Mouse (Mus musculus): ENCODE results near the gene Inafm1.
"Not testable (repeated sequence)": the region's sequence is repeated elsewhere in the genome, so short reads cannot be mapped to it uniquely, and the experiment has no call there.

Inafm1 gene

DNA sequence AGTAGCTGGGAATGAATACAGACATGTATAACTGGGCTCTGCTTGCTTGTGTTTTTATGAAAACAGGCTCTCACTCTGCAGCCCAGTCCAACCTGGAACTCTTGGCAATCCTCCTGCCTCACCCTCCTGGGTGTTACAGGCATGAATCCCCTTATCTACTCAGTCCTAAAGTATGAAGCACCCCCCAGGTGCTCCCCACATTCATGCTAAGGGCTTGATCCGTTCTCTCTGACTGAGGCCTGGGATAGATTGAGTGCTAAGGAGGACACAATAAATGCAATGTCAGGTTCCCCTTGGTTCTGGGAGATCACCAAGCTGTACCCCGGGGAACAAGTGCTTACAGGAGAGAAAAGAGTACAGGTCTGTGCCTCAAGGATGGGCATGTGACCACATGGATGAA, 24.2 kb upstream of the Inafm1 start:
- no peak for DNase-seq (ENCODE audit: low spot score in 2 of 2)

DNA sequence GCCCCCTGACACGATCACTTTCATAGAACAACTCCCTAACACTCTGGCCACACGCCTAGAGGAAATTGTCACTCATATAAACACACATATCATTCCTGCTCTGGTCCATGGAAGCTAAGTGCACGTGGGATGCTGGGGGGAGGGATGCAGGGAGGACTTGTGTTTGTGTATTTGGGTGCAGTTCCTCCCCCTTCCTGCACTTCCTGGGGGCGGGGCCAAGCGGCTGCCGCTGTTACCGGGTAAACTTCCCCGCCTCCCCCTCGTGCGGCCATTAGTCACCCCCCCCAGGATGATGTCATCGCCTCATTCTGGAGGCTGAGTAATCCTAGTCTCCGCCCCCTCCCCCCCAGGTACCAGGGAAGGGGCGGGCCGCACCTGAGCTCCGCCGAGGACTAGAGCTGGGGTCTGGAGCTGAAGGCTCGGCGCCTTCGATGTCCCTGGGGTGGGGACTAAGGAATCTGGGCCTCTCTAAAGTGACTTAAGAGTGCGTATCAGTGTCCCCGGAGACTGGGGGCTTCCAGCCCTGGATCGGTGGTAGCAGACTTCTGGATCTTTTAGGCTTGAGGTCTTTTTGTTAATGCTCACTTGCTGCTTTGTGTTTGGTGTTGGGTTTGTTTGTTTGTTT, 23.5 kb upstream of the Inafm1 start:
- DNase-seq (ENCODE audit: low spot score in 2 of 2): peak; percentile 65 to 81

DNA sequence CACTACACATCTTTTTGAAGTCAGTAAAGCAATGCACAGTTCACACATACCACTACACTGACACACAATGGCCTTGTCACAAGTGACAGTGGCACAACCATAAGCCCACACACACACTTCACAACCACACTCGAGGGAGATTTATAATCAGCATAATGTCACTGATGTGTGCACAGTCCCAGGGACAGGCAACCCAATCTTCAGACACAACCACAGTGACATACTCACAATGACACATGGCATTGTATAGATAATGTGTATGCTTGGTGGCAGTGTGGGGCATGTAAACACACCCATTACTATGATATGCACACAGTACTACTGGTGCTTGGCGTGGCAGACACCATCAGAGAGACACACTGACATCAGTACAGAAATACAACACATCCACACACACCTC, 22.7 kb upstream of the Inafm1 start:
- DNase-seq (ENCODE audit: low spot score in 2 of 2): no peak

DNA sequence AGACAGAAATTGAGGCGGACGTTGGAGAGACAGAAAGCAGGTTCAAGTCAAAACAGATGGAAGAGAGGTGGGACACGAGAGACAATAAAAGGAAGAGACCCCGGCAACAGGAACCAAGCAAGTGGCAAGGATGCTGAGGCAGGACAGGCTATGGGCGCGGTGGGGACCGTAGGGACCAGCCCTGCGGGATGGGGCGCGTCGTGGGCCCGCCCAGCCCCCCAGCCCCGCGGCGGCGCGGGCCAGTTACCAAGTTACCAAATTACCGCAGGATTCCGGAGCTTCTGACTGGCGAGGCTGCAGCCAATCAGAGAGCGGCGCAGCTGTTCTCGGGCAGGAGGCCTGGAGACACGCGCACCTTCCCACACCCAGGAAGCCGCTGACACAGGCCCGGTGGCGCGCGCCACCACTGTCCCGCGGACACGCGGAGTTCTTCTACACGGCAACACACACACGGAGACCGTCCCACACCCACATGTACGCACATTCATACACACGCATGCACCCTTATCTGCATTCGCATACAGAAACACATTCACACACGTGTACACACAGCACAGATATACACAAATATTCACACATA, 22.0 kb upstream of the Inafm1 start:
- DNase-seq (ENCODE audit: low spot score in 2 of 2): peak; percentile 66 to 70

DNA sequence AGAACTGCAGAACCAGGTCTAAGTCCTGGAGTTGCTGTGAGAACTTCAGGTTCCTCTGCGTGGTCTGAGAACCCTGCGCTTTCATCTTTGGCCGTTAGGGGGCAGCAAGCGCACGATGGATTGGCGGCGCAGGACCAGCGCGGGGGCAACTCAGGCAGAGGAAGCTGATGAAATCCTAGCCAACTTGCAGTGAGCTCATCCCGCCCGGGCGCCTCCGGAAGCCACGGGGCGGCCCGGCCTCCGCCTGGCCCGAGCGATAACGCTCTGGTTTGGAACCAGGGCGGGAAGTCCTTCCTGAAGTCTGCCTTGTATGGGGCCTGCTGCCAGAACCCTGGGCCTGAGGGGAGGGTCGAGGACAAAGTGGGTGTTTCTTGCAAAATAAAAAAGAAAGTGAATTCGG, 21.4 kb upstream of the Inafm1 start:
- DNase-seq (ENCODE audit: low spot score in 2 of 2): peak; percentile 95 to 96

DNA sequence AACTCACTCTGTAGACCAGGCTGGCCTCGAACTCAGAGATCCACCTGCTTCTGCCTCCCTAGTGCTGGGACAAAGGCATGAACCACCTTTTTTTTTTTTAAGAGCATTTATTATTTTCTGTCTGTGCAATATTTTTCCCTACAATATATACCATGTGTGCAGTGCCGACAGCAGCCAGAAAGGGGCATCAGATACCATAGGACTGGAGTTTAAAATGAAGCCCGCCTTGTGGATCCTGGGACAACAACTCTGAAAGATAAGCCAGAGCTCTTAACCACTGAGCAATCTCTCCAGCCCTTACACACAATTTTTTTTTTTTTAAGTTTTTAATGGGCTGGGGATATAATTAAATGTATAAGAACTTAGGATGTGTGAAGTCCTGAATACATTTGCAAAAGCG, 20.9 kb upstream of the Inafm1 start:
- DNase-seq (ENCODE audit: low spot score in 2 of 2): peak in 1 of 2 experiments; percentile 53

DNA sequence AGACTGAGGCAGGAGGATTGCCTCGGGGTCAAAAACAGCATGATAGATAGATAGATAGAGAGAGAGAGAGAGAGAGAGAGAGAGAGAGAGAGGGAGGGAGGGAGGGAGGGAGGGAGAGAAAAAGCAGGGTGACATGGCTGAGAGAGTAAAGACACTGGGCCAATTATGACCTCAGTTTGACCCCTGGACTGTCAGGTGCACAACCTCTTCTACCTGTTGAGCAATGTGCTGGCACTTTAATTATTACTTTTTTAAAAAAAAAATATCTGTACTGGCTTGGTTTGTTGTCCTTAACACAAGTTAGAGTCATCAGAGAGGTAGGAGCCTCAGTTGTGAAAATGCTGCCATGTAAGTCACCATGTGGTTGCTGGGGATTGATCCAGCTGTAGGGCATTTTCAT, 14.4 kb upstream of the Inafm1 start:
- no peak for DNase-seq (ENCODE audit: low spot score in 2 of 2)

DNA sequence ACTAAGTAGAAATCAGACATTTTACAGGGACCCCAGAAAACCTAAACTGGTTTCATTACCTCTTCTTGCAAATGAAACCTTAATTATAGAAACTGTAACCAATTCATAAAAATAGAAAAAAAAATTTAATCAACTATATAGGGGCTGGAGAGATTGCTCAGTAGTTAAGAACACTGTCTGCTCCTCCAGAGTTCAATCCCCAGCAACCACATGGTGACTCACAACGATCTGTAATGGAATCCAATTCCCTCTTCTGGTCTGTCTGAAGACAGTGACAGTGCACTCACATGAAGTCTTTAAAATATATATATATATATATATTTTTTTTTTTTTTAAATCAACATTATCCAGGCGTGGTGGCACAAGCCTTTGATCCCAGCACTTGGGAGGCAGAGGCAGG, 13.6 kb upstream of the Inafm1 start:
- DNase-seq (ENCODE audit: low spot score in 2 of 2): no peak

DNA sequence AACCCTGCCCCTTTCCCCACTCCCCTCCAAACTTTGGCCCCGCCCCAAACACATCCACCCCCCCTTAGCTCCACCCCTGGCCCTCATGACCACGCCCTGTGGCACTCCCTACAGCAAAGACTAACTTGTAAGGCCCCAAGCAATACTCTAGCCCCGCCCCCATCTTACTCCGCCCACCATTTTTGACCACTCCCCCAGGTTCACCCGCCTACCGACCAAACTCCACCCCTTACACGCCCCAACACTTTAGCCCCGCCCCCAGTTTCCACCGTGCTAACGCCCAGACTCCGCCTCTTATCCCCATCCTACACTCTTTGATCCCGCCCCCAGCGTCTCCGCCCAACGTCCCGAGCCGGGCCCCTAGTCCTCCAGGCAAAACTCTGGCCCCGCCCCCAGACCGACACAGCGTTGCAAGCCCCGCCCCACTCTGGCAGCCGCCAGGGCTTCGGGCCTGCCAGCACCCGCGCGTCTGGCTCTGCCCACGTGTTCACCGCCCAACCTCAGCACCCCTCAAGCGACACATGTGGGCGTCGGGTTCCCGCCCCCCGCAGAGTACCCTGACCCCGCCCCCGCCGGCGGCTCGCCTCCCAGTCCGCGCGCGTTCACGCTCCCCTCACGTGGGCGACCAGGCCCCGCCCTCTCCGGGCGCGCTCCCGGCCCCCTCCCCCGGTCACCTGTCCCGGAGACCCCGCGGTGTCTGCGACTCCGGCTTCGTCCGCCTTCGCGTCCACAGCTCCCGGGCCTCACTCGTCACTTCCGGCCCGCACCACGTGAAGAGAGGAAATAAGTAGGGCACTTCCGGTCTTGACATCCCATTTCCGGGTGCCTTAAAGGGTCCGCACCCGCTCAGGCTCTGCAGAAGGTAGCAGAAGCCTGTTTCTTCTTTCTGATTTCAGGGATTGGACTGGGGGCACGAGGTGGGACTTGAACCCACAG, 12.9 kb upstream of the Inafm1 start, which contains the start of gene Ccdc9:
Gene Ccdc9, minus strand, starts transcription at position 770 of the 936 bp plus-strand sequence.
- DNase-seq (ENCODE audit: low spot score in 2 of 2): peak; percentile 98 to 99

DNA sequence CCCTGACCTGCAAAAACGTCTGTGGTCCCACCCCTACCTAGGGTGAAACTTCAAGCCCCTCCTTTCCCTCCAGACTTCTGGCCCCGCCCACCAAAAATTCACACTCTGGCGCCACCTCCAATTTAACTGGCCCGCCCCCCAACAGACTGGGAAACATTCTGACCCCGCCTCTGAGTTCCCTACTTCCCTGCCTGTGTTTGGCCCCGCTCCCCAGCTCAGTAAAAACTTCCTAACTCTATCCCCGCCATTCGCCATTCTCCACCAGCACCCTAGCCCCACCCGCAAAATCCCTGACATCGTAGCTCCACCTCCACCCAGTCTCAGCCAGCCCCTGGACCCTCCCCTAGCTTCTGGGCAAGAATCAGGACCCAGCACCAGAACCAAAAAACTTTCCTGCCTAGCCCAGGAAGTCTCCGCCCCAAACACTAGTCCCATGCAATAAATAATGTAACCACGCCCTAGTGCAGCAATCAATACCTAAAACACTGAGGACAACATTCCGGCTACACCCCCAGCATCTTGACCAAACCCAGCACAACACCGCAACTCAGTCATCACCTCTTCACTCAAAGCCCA, 12.1 kb upstream of the Inafm1 start:
- peak; percentile 38 to 51 for DNase-seq (ENCODE audit: low spot score in 2 of 2)

DNA sequence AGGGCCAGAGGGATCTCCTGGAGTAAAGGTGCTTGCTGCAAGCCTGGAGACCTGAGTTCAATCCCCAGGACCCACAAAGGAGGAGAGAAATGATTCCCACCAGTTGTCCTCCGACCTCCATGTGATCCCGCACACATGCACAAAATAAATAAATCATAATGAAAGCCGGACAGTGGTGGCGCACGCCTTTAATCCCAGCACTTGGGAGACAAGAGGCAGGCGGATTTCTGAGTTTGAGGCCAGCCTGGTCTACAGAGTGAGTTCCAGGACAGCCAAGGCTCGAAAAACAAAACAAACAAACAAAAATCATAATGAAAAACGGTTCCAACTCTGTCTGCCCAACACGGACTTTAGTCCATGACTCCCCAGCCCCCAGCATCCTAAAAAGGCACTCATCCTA, 11.5 kb upstream of the Inafm1 start:
- DNase-seq (ENCODE audit: low spot score in 2 of 2): no peak

DNA sequence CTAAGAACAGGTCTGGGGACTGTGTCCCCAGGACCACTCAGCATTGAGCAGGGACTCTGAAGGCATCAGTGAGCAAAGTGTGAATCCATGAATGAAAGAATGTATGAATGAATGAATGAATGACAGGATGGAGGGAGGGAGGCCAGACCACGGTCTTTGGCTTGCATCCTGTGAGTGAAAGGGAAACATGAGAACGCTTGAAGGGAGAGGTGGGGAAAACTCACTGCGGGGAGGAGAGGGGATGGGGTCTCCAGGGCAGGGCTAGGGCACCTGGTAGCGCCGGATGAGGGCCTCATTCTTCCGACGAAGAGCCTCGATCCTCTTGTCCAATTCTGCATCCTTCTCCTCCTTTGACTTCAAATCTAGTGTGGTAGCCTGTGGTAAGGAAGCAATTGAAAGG, 10.6 kb upstream of the Inafm1 start:
- no peak for DNase-seq (ENCODE audit: low spot score in 2 of 2)

DNA sequence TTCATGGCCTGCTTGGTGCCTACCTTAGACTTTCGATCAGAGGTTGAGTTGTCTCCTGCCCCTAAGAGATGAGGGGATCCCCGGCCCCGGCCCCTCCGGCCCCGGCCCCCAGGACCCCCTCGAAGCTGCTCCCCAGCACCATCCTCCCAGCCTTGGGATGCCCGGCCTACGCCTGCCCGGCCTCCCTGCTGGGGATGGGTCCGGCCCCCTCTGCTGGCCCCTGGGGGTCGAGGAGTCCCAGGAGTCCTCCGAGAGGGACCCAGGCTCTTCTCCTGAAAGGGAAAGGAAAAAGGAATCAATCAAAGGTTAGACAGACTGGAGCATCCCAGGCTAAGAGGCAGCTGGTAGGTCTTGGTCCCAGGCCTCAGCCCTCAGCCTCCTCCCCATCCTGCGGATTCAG, 8.9 kb upstream of the Inafm1 start:
- no peak for DNase-seq (ENCODE audit: low spot score in 2 of 2)

DNA sequence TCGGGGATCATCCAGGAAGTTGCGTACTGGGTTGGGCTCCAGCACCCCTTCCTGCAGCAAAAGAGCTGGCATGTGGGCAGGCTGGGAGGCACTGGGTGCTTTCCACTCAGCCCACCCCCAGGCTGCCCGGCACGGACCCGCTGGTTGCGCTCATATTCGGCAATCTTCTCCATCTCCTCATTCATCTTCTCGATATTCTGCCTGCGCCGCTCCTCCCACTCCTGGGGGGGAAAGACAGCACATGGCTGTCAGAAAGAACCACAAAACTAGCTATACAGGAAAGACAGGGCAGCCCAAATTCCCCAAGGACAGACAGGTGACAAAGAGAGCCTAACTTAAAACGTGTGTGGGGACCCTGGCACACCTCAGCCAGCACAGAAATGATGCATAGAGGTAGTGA, 7.3 kb upstream of the Inafm1 start:
- DNase-seq (ENCODE audit: low spot score in 2 of 2): no peak

DNA sequence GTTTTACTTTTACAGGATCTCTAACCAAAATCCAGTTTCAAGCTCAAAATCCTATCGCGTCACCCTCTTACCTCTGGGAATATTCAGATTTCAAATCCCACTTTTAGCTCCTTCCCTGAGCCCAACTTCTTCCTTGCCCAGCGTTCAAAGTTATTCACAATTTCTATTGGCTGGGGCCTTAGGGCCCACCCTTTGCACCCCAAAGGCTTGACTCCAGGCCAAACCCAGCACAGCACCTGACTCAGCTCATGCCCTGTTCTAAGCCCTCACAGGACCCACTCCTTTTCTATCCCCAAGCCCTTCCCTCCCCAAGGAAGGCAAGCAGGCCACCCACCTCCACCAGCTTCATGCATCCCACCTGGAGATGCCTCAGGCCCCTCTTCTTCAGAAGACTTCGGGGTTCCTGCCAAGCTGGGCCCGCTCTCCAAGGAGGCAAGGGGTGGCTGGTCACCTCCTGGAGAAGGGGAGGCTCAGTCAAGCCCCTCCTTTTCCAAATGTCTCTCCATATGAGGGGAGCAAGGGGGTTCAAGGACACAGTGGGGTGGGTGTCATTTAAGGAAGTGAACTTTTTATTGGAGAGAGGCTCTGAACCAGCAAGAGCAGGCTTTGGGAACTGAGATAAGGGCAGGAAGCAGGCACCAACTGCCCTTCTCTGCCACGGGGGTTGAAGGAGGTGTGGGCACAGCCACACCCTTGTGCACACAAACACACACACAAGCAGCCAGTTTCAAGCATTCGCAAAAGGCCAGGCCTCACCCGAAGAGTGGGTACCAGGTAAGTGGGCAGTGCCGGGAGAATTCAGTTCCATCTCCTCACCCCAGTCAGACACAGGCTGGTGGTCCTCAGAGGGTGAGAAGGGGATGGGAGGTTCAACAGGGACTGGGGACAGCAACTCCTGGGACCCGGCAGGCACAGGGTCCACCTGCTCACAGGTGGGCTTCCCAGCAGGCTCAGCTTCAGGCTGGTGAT, 1.8 kb upstream of the Inafm1 start:
- DNase-seq (ENCODE audit: low spot score in 2 of 2): no peak

DNA sequence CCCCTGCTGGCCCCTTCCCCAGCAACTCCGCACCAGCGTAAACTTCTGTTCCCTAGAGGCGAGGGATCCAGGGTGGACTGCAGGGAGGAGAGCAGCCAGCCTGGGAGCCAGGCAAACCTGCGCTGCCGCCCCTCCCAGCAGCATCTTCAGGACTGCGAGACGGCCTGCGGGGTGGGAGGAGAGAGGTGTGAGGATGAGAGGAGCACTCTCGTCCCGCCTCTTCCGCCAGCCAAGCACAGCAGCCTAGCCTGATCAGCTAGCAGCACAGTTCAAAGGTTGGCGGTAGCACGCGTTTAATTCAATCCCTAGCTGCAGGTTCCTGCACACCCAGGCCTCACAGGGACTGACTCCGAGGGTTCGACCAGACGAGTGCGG, 336 bp upstream of the Inafm1 start:
- peak; percentile 65 to 66 for DNase-seq (ENCODE audit: low spot score in 2 of 2)

DNA sequence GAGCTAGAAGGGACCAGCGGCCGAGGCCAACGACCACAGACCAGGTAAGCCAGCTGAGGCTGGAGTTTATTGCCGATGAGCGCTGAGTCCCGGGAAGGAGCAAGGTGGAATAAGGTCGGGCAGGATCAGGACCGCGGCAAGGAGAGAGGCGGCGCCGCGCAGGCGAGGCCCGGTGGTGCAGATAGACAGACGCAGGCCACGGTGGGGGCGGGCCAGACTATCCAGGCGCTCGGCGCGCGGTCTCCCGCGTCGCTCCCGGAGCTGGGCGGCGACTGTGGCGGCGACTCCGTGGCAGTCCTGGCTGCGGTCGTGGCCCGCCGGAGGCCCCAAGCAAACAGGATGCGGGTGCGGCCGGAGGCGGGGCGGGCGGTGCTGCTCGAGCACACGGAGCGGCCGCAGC, 736 bp downstream of the Inafm1 start:
- DNase-seq (ENCODE audit: low spot score in 2 of 2): peak; percentile 62 to 70

DNA sequence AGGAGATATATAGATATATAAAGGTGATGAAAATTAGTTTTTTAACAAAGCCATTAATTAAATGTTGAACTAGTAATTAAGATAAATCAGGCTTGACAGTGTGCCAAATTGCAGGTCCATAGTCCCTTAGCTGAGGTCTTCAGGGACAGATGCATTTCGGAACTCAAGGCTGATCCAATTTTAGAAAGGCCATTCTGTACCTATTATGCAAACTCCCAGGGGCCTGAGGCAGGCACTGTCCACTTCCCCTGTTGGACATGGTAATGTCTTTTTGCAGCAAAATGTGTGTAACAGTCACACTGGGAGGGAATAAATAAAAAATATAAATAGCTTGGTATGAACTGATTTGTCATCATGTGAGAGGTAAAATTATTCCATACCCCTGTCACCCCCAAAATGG, 2.3 kb downstream of the Inafm1 start:
- no peak for DNase-seq (ENCODE audit: low spot score in 2 of 2)

DNA sequence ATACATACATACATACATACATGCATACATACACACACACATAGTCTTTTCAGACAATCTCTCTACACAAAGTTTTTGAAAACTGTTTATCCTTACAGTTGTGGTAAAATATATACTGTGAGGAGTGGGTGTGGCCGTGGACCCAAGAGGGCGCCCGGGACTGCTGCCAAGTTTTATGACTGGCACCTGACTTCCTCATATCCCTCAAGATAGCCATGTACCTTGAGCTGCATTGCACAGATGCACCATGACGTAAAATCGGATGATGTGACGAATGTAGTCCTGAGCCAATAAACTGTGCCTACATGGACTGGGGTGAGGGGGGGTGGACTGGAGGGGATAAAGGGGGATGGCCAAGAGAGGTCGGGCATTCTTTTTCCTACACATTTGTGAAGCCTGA, 6.8 kb downstream of the Inafm1 start:
- DNase-seq (ENCODE audit: low spot score in 2 of 2): not testable (repeated sequence)

DNA sequence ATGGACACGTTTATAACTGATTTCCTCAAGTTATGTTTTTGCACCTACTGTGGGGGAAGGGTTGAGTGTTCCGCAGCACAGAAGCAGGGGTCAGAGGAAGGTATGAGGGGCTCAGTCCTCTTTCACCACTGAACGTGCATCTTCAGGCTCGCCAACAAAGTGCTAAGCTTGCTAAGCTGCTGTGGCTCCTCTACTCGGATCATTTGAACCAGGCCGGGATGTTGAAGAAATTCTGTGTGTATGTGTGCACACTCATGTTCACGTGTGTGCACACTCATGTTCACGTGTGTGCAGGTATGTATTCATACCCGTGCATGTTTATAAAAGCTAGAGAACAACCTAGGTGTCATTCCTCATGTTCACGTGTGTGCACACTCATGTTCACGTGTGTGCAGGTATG, 7.6 kb downstream of the Inafm1 start:
- no peak for DNase-seq (ENCODE audit: low spot score in 2 of 2)

DNA sequence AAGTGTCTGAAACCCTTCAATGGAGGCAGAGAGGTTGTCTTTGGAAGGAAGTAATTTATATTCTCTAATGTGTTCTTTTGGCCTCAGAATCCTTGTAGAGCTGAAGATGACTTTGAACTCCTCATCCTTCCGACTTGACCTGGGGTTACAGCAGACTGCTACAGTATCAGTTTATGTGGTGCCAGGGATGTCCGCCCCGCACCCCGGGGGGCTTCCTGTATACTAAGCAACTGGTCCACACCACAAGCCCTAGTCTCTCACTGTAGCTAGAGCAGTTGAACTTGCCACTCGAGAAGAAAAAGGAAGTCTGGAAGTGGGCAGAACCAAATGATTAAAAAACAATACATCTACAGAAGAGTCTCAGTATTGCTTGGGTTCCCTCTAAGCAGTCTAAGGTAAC, 9.6 kb downstream of the Inafm1 start:
- no peak for DNase-seq (ENCODE audit: low spot score in 2 of 2)

All from spleen, postnatal 14 days (tissue).